Mouse (Mus musculus): ENCODE results near the gene Tspan5.

The Tspan5 gene

DNA sequence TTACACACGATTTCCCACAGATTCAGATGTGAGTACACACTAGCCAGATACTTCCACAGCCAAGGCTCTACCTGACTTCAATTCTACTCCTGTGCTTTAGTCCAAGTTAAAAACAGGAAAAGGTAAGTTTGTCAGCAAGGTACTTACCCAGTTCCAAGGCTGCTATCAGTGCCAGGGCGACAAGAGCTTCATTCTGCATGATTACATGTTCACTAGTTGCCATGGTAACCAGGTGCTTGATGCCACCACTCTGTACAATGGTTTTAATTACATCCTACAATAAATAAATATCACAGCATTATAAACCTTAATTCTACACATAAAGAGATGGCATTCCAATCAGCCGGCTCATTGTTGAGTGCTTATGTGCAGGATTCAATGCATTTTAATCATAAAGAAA, 203.5 kb downstream of the Tspan5 start:
- no peak for DNase-seq (ENCODE audit: low spot score)

DNA sequence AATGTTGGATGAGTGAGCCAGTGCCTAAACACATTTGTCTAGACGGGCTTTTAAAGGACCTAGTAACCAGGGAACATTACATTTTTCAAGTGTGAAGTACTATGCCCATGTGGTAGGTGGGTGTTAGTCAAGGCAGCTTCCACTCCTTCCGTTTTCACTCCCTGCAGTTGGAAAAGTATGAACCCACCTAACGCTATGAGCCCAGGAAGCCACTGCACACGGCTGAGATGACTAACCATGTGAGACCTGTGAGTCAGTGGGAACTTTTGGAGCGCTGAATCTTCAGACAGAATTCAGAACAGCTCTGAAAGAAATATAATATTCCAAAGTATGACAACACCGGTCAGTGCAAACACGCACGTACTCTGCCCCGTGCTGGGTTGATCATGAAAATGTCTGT, 207.1 kb downstream of the Tspan5 start:
- DNase-seq (ENCODE audit: low spot score) = no peak

DNA sequence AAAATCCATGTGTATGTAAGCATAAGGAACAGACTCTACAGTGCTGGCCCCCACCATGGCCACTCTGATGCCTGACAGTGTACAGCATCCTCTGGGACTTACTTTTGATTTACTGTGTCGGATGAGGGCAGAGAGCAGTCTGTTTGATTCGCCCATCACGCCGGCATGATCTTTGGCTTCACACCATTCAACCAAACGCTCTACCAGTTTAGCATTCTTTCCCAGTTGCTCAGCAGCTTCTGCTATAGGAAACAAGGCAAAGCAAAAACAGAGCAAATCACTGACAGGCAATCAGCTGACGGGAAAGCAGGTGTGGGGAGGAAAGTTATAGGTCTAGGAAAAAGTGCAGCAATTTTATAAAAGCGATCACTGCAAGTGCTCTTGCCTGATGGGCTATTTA, 213.2 kb downstream of the Tspan5 start:
- DNase-seq (ENCODE audit: low spot score) = no peak
